Mouse (Mus musculus) midbrain, embryonic 15.5 days (tissue): Measurements from ENCODE around the gene Ksr2. TPM values are rescaled to one million over a fixed set of nuclear protein-coding genes. Genes with fewer than 3 reads are reported as not detected.

Source experiments
- polyA plus RNA-seq: library from polyadenylated mRNA; unstranded; fragments of >200 nt; fragmentation: Nextera tagmentation; extraction: Ambion mirVana; gene quantifications from 2 replicates; pipeline ENCODE4 v1.2.1, GENCODE M21; 2015

The Ksr2 gene
- polyA plus RNA-seq, 1 experiment from 2014 or later = 10.2 TPM

Other genes with a start within 250 kb of the Ksr2 start
- gene Pebp1, start 126.4 kb upstream of the Ksr2 start, polyA plus RNA-seq = 1,104 and 1,156 TPM in 2 replicates
- gene Vsig10, start 94.9 kb upstream of the Ksr2 start, polyA plus RNA-seq = 1.0 and 2.1 TPM in 2 replicates
- 290 and 311 TPM in 2 replicates for gene Wsb2, start 56.7 kb upstream of the Ksr2 start, polyA plus RNA-seq
- gene Rfc5, start 25.0 kb upstream of the Ksr2 start, polyA plus RNA-seq = 31.5 and 33.1 TPM in 2 replicates